Mouse (Mus musculus) embryo, embryonic 11.5 days (tissue): Measurements from ENCODE around the gene Atxn1.

Experiments
- DNase-seq: peaks from one replicate; pipeline ENCODE4 v3.0.0-alpha.2; 2012; ENCODE audit warnings: low read depth, low spot score

Atxn1 gene

GRCm38 (mm10) chr13:45964853-45965593, at the start of gene Atxn1:
Gene Atxn1, minus strand, starts transcription at chr13:45965008.
- peak; percentile 67 for DNase-seq

GRCm38 (mm10) chr13:46011232-46011631, 46.4 kb upstream of the Atxn1 start:
- DNase-seq = no peak

- no peak for DNase-seq
These were observed 45.3 kb upstream of the Atxn1 start for GRCm38 (mm10) chr13:46010075-46010474.

DNA sequence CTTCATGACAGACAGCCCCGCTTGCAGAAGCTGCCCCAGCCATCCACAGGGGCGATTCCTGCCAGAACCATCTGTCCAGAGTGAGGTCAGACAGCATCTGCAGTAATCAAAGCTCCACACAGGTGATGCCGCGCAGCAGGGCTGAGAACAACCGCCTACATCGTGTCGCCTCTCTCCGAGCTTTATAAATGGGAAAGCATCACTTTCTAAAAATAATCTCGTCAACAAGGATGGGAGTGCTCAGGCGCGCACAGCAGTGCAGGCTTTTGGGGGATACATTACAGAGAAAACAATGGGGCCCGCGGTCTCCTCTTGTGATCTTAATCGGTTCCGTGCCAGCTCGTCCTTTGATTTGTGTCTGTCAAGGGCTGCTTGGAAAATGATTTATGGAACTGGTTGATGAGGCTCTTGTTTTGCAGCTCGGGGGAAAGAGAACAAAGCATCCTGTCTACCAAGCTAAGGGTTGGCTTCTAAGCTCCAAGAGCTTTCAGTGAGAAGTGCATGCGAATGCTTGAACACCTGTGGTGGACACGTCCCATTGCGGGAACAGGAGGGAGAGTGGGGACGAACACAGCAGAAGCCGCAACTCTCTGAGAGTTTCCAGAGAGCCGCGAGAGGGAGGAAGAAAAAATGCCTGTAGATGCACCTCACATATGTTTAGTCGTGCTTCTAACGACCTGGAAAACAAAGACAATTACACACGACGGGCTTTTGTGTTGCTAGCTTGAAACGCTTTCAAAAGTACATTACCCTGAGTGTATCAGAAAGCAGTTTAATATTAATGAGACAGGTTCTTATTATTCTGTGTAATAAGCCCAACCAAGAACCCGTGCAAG, 44.2 kb upstream of the Atxn1 start:
- no peak for DNase-seq

GRCm38 (mm10) chr13:46006211-46007102, 41.6 kb upstream of the Atxn1 start:
- DNase-seq = peak; percentile 41

GRCm38 (mm10) chr13:46005656-46006055, 40.8 kb upstream of the Atxn1 start:
- DNase-seq = no peak

GRCm38 (mm10) chr13:46001356-46001755, 36.5 kb upstream of the Atxn1 start:
- no peak for DNase-seq

- no peak for DNase-seq
These were observed 28.1 kb upstream of the Atxn1 start for GRCm38 (mm10) chr13:45992953-45993352.

DNA sequence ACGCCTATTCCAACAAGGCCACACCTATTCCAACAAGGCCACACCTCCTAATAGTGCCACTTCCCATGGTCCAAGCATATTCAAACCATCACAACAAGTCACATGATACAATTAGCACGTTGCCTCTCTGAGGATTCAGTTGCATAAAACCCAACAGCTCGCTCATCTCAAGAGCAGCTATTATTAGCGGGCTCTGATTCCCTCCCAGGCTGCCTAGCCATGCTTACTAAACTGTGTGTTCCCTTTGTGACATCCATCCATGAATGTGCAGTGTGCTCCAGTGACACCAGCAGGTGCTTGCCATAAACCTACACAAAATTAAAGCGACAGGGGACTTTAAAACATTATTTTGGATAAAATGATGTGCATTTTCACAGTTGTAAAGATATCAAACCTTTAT, 25.7 kb upstream of the Atxn1 start:
- DNase-seq = no peak

- no peak for DNase-seq
These were observed 14.4 kb upstream of the Atxn1 start for GRCm38 (mm10) chr13:45979246-45979645.

DNA sequence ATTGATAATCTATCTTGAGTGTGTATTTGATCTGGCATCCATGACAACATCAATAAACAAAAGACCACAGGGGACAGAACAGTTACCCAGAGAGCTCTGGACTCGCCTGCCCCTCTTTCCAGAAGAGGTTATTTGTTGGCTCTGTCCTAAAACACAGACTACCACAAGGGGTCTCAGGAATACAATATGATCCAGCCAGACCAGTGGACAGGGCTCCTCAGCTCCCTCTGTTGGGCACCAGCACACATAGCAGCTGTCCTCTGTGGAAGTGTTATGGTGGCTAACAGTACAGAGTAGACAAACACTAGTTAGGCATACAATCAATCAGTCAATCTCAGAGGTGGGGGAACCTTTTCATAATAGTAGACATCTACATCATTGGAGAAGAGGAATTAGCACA, 12.1 kb upstream of the Atxn1 start:
- DNase-seq = peak; percentile 46

- DNase-seq = no peak
These were observed 9.8 kb upstream of the Atxn1 start for GRCm38 (mm10) chr13:45974651-45975050.

DNA sequence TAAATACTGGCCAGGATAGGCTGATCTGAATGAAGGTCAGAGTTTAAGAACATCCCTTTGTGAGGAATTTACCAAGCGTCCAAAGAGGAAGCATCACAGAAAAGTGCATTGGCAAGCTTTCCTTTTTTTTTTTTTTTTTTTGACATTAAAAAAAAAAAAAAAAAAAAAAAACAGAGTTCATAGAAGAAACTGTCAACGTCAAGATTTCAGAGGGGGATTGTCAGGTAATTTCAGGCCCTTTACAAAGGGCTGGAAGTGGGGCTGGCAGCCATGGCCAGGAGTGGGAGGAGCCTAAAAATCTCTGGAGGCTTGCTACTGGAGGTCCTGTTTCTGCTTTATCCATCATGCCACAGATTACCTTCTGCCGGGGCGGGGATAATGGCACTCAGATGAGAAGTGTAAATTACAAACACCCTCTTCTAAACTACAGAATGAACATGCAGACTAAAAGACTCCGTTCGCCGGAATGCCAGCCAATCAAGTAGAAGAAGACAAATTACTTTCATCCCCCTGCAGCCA, 9.2 kb upstream of the Atxn1 start:
- DNase-seq = no peak

DNA sequence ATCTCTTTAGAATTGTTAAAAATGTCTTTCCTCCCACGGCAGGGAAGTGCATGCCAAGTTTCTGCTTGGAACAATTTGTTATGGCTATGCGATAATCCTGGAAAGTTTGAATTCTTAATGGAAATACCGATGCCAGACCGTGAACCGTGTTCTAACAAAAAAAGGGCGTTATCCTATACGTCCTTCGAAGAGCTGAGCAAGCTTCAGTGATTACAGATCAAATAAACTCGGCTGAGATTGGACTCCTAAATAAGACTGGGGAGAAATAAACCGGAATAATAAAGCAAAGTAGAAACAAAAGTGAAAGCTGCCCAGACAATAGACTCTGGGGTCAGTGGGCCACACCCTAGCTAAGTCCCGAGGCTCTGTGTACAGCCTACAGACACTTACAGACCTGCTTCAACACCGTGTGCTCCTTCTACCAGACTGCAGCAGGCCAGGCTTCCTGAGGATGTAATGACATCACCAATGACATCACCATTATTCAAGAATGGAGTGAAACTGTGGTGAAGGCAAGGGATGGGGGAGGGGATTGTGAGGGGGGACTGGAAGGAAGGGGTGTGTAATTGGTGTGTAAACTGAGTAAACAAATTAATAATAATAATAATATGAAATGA, 6.2 kb upstream of the Atxn1 start:
- no peak for DNase-seq

DNA sequence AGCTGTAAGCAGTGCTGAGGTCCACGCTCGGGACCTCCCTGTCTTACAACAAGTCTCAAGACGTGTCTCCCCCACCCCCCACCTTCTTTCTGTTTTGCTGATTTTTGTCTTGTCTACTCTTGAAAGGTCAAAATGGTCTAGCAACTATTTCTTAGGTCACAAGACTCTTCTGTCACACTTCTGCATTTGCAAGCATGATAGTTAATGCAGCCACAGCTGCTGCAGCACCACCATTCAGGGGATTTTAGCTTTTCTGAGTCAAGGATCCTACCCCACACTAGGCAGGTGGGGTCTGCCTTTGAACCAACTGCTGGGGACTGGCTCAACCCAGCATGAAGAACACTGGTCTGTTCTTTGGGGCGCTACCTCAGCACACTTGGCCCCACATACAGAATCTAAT, 3.4 kb upstream of the Atxn1 start:
- no peak for DNase-seq

DNA sequence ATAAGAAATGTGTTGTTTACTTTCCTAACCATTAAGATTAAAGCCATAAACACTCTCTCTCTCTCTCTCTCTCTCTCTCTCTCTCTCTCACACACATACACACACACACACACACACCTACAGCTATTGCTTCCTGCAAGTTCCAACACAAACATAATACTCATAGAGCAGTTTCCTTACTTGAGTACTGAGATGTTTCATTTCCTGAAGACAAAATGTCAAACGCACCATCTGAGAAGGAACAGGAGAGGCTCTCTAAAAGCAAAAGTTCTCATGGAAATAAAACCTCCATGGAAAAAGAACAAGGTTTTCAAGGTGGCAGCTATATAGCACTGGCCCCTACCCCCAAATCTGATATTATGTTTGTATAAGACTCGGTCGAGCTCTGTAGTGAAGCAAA, 2.6 kb upstream of the Atxn1 start:
- DNase-seq = no peak

DNA sequence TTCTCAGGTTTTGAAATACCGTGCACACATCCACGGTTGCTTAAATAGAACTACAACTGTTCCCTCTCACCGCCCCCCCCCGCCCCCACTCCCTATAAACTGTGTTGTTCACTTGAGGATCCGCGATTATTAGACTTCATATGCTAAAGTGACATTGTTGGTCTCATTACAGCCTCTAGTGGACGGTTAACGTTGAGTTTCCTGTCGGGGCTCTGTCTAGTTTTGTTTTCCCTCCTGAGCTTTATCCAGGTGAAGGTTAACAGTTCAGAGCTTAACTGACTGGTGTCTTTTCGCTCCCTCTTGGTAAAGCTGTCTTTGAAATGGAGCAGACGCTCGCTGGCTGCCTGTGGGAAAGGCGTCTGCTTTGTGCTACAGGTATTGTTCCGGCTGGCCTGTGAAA, 1.8 kb upstream of the Atxn1 start:
- no peak for DNase-seq

- no peak for DNase-seq
These were observed 1.0 kb upstream of the Atxn1 start for GRCm38 (mm10) chr13:45965594-45966432.

DNA sequence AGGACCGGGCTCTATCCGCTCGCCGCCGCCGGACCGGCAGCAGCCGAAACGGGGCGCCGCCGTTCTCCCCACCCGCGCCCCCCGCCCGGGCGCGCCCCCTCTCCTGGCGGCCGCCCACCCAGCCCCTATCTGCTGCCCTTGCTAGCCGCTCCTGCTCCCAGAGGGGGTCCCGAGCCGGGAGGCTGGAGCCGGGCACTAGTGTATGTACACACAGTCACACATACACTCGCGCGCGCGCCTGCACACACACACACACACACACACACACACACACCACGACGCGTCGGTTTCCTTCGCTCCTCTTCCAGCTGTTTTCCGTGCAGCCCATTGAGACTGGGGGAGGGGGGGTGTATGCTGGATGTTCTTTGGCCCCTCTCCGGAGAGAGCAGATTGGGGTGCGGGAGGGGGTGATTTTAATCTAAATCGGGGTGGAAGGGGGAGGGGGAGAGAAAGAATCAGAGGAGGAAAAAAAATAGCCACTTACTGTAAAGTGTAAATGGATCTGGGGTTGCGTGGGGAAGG, 416 bp downstream of the Atxn1 start:
- DNase-seq = no peak
